Mouse (Mus musculus): ENCODE measurements at regions not wholly inside any gene's neighbourhood (a gene's known extent, or its start where the extent isn't known, plus 50 kb on each side); places are given as distances from the start of the nearest gene placed in this dataset.
A peak's percentile ranks its signal among the peaks of the same experiment; 100 is the strongest.

- no peak for DNase-seq (ENCODE audit: low read depth, low spot score)
These were observed 57.3 kb downstream of the Bhlhe40 start for GRCm38 (mm10) chr6:108717681-108718080.

GRCm38 (mm10) chr6:108718887-108719286 lies 58.5 kb downstream of the Bhlhe40 start:
- no peak for DNase-seq (ENCODE audit: low read depth, low spot score)

- DNase-seq (ENCODE audit: low read depth, low spot score), result no peak
These were observed 59.5 kb downstream of the Bhlhe40 start for GRCm38 (mm10) chr6:108719977-108720376.

- no peak for DNase-seq (ENCODE audit: low read depth, low spot score)
These were observed 60.5 kb downstream of the Bhlhe40 start for GRCm38 (mm10) chr6:108720978-108721377.

- DNase-seq (ENCODE audit: low read depth, low spot score), result peak; percentile 53
These were observed 61.1 kb downstream of the Bhlhe40 start for GRCm38 (mm10) chr6:108721557-108721956.

- DNase-seq (ENCODE audit: low read depth, low spot score), result no peak
These were observed 59.7 kb upstream of the Arl8b start for GRCm38 (mm10) chr6:108723236-108723635.

- DNase-seq (ENCODE audit: low read depth, low spot score), result no peak
These were observed 59.1 kb upstream of the Arl8b start for GRCm38 (mm10) chr6:108723751-108724150.

GRCm38 (mm10) chr6:108731107-108731630 lies 51.7 kb upstream of the Arl8b start:
- DNase-seq (ENCODE audit: low read depth, low spot score), result no peak
